Mouse (Mus musculus): ENCODE measurements around the gene Ttf1.
"Not testable (repeated sequence)": the region's sequence is repeated elsewhere in the genome, so short reads cannot be mapped to it uniquely, and the experiment has no call there.

Gene Ttf1

GRCm38 (mm10) chr2:29054991-29055390 lies 5.1 kb upstream of the Ttf1 start, which contains the start of gene Cfap77:
Cfap77 (minus strand) TSS chr2:29055066.
- DNase-seq (ENCODE audit: low spot score) = no peak

DNA sequence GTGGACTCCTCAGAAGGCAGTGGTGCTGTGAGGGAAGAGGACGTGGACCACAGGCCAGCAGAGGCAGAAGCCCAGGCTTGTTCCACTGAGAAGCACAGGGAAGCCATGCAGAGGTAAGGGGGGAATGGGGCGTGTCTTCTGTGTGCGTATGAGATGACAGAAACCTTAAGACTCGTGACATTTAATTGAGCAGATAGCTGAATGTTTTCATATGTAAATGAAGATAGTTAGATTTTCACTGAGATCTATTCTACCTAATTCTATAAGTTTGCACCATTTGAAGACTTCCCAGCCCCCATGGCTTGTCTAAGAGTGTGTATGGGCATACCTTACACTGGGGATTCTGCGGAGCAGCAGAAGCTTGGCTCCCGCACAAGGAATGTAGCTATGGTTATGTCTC lies 5.7 kb downstream of the Ttf1 start:
- DNase-seq (ENCODE audit: low spot score) = no peak

- DNase-seq (ENCODE audit: low spot score) = no peak
These were observed 6.3 kb downstream of the Ttf1 start for GRCm38 (mm10) chr2:29066410-29066809.

- no peak for DNase-seq (ENCODE audit: low spot score)
These were observed 14.6 kb downstream of the Ttf1 start for GRCm38 (mm10) chr2:29074676-29075075.

DNA sequence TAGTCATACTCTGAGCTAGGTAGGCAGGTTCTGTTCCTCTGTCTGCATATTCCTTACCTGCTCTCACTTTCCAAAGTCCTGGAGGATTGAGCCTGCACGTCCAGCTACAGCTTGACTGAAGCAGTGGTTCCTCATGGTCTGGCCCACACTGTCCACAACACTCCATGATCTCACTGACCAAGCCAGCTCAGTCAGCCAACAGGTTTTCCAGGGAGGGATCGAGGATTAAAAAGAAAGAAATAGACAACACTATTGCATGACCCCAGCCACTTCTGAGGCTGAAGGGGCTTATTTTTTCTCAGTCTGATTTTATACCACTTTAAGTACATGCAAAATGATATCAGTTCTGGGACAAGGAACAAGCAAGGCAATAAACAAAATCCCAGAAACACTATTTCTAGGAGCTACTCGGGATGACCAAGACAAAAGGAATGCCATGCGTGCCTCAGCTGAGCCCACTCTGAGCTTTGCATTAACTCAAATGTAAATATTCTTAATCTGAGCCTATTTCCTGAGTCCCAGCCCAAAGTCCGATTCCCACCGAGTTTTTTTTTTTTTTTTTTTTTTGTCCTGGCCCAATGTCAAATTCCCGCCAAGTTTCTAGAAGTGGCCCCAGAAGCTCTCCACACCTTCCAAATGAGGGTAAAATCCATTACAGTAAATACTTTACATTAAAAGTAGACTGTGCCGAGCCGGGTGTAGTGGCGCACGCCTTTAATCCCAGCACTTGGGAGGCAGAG lies 15.4 kb downstream of the Ttf1 start:
- DNase-seq (ENCODE audit: low spot score) = no peak

DNA sequence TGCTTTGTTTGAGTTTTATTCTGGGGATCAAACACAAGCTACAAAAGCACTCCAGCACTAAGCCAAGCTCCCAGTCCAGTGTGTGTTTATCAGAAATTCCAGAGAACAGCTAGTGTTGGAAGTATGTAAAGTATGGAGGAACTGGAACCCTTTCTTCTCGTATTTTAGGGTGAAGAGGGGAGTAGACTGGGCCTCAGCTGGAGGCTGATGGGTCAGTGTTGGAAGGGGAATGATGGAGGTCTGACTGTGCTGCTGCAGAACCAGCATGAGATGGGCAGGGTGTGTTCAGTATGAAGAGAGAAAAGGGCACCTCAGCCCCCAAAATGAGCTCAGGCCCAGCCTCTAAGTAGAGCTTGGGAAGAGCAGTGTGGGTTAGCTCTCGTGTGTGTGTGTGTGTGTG lies 16.2 kb downstream of the Ttf1 start:
- no peak for DNase-seq (ENCODE audit: low spot score)

- peak; percentile 13 for DNase-seq (ENCODE audit: low spot score)
These were observed 21.9 kb downstream of the Ttf1 start for GRCm38 (mm10) chr2:29081965-29082364.

DNA sequence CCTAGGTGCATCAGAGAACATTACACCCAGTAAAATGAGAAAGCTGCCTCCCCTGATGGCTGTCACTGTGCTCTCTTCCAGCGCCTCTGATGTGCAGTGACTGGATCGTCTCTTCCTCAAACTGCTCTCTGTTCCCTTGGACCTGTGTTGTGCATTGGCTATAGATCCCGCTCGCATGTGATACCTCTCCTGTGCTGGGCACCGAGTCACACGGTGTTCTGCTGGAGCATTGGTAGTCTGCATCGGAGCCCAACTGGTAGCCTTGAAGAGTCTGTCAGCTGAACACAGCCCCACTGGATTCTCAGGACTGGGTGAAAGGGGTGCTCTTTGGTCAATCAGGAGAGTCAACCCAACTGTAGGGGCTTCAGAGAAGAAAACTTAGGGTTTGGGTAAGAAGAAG lies 26.0 kb downstream of the Ttf1 start:
- no peak for DNase-seq (ENCODE audit: low spot score)

- not testable (repeated sequence) for DNase-seq (ENCODE audit: low spot score)
These were observed 29.2 kb downstream of the Ttf1 start for GRCm38 (mm10) chr2:29089276-29089675.

DNA sequence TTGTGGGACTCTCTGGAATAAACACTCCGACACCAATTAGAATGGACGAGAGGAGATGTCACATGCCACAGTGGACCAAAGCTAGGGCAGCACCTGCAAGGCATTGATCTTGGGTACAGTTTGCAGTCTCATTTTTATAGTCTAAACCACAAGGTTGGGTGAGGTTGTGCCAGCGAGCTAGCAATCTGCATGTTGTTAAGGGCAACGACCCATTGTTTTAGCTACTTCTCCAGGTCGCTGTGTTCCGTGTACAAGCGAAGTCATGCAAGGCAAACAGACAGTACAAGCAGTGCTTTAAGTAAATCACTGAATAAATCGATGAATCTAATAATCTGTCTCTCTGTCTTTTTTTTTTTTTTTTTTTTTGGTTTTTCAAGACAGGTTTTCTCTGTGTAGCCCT lies 35.6 kb downstream of the Ttf1 start:
- DNase-seq (ENCODE audit: low spot score) = no peak

GRCm38 (mm10) chr2:29096751-29097150 lies 36.7 kb downstream of the Ttf1 start:
- no peak for DNase-seq (ENCODE audit: low spot score)

DNA sequence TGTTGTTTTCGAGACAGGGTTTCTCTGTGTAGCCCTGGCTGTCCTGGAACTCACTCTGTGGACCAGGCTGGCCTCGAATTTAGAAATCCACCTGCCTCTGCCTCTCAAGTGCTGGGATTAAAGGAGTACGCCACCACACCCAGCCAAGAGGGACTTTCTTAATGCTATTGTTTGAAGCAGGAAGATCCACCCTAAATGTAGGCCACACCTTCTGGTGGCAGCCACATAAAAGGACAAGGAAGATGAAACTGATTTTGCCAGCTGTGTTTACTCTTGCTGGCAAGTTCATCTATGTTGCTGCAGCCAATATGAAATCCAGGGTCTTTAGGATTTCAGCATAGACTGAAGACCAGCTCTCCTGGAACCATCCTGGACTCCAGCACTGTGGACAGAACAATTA lies 37.4 kb downstream of the Ttf1 start:
- DNase-seq (ENCODE audit: low spot score) = no peak

DNA sequence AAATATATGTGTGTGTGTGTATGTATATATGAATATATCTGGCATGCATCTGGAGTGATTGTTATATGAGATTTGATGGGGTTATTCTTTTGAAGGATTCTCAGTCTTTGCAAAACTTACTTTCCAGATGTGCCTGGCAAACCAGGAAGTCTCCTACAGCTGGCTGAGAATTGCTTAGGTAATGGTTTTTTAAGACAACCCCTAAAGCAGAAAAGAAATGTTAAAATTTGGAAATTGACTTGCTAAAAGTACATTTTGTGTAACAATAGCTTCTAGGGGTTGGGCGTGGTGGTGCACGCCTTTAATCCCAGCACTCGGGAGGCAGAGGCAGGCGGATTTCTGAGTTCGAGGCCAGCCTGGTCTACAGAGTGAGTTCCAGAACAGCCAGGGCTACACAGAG lies 37.9 kb downstream of the Ttf1 start:
- DNase-seq (ENCODE audit: low spot score) = not testable (repeated sequence)

DNA sequence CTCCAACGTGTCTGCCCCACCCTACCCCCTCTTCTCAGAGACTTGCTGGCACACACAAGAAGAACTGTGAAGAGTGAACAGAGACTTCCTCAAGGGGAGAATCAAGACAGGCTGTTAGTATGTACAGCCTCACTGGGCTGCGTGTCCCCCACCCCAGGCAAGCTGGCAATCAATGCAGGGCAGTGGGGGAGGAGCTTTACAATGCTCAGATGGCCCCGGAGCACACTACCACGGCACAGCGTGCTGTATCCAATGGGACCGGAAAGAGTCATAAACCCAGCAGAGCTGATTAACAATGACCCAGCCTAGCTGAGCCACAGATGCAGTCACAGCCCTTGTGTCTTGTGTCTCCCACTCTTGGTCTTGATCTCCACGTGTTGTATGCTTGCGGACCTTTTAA lies 38.7 kb downstream of the Ttf1 start:
- DNase-seq (ENCODE audit: low spot score) = no peak

- no peak for DNase-seq (ENCODE audit: low spot score)
These were observed 39.6 kb downstream of the Ttf1 start for GRCm38 (mm10) chr2:29099646-29100045.

DNA sequence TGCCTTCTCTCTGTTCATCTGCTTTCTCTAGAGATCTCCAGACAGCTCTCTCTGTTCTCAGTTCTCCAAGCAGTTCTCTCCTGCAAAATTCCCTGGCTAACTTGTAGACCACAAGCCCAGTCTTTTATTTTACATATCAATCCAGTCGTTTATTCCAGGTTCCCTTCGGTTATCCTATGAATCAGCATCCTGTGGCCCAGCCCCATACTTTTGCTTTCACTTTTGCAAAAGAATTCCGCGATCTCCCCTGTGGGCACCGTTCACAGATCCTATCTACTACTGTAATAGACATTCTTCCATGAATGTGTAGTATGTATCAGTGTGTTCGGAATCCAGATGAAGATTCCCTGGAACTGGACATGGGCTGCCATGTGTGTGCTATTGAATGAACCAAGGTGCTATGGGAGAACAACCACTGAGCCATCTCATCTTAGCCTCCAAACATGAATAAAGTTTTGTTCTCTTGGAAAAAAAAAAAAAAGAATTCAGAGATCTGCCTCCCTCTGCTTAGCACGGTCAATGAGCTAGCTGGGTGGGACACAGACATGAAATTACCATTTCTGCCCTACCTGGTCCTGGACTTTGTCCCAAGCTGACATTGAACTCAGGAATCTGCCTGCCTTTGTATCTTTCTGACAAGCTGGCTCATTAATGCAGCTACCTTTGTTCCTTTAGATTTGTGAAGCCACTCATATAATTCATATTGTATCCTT lies 40.9 kb downstream of the Ttf1 start:
- DNase-seq (ENCODE audit: low spot score) = no peak

DNA sequence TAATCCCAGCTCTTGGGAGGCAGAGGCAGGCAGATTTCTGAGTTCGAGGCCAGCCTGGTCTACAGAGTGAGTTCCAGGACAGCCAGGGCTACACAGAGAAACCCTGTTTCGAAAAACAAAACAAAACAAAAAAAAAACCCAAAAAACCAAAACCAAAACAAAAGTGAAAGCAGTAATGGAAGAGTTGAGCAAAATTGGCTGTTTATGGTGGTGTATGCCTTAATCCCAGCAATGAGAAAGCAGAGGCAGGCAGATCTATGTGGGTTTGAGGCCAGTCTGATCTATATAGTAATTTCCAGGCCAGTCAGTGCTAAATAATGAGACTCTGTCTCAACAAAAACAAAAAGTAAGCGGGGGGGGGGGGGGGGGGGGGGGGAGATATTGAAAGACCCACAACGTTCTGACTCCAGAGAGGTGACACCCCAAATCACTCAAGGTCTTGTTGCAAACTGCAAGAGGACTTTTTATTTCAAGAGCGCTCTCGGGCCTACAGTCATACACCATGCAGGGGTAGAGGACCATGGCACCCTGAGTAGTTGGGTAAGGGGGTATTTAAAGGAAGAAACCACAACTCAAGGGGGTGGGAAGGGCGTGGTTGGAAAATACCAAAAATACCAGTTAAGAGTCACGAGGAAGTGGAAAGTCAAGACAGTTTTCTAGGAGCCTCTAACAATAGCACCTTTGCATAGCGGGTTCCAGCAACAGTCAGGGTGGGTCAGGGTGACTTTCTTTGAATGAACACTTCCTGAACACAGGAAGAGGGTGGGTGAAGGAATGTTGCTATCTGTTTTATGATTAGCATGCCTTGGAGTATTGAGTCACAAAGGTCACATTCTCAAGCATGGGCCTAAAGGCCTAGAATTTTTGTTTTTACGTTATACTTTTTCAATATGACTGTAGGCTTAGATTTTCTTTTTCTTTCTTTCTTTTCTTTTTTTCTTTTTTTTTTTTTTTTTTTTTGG lies 42.6 kb downstream of the Ttf1 start:
- DNase-seq (ENCODE audit: low spot score) = not testable (repeated sequence)

GRCm38 (mm10) chr2:29120969-29121368 lies 60.9 kb downstream of the Ttf1 start:
- no peak for DNase-seq (ENCODE audit: low spot score)

GRCm38 (mm10) chr2:29122446-29122845 lies 62.4 kb downstream of the Ttf1 start:
- DNase-seq (ENCODE audit: low spot score) = no peak

- DNase-seq (ENCODE audit: low spot score) = no peak
These were observed 64.0 kb downstream of the Ttf1 start, which contains the start of gene Setx for GRCm38 (mm10) chr2:29123907-29124569. Setx (plus strand) TSS chr2:29124181.

GRCm38 (mm10) chr2:29124571-29124935 lies 64.5 kb downstream of the Ttf1 start:
- no peak for DNase-seq (ENCODE audit: low spot score)

Measured in ovary, adult 18-20 months (tissue).